Mouse (Mus musculus) G1E (cell line): Measurements from ENCODE around the gene Rin3.

ENCODE experiments used
- CTCF ChIP-seq: IDR thresholded peaks from 2 replicates; pipeline ENCODE4 v1.5.1; 2012; ENCODE audit warnings: low read depth, low read length, inconsistent platforms, mixed read lengths
- GATA1 ChIP-seq: IDR thresholded peaks from 2 replicates; pipeline ENCODE4 v1.6.1; 2012; ENCODE audit warnings: borderline replicate concordance, low read length, inconsistent platforms, mixed read lengths
- GATA2 ChIP-seq: IDR thresholded peaks from 2 replicates; pipeline ENCODE4 v1.6.1; 2012; ENCODE audit warnings: low read depth, low read length, inconsistent platforms, borderline replicate concordance
- POLR2AphosphoS5 ChIP-seq: IDR thresholded peaks from 2 replicates; pipeline ENCODE4 v1.6.1; 2012; ENCODE audit warnings: low read depth, low read length, inconsistent platforms; ENCODE audit not compliant: insufficient replicate concordance
- TAL1 ChIP-seq: conservative IDR thresholded peaks from 2 replicates; pipeline ENCODE4 v1.6.1; 2012; ENCODE audit warnings: low read depth, low read length, inconsistent platforms, mixed read lengths

DNA sequence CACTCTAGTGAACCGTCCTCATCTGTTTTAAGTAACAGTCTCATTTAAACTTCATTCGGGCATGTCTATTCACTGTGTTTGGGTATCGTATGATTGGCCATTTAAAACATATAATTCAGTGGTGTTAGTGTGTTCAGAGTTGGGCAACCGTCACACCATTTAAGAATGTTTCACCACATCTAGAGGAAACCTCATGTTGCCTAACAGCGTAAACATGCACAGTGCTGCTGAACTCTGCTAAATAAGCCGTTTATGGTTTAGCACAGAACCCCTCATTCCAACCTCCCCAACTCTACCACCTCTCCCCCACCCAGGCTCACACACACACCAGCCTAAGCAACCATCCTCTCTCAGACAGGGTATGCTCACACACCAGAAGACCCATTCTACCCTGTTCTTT lies 65.6 kb downstream of the Rin3 start:
- TF ChIP-seq CTCF (no peak), GATA1 (no peak), TAL1 (no peak), POLR2AphosphoS5 (no peak), GATA2 (no peak)
